Mouse (Mus musculus) CH12.LX (cell line): ENCODE data around the gene Ifitm5.

Source experiments
- CHD2 ChIP-seq: IDR thresholded peaks from 2 replicates; pipeline ENCODE4 v1.6.1; 2011; ENCODE audit warnings: low read length, improper control_type of control experiment
- TCF12 ChIP-seq: IDR thresholded peaks from 2 replicates; pipeline ENCODE4 v1.6.1; 2014; ENCODE audit warnings: low read depth, mild to moderate bottlenecking, inconsistent platforms, low read length, improper control_type of control experiment
- UBTF ChIP-seq: IDR thresholded peaks from 2 replicates; pipeline ENCODE4 v1.6.1; 2012; ENCODE audit warnings: low read depth, mild to moderate bottlenecking, inconsistent platforms, low read length, improper control_type of control experiment, moderate library complexity

DNA sequence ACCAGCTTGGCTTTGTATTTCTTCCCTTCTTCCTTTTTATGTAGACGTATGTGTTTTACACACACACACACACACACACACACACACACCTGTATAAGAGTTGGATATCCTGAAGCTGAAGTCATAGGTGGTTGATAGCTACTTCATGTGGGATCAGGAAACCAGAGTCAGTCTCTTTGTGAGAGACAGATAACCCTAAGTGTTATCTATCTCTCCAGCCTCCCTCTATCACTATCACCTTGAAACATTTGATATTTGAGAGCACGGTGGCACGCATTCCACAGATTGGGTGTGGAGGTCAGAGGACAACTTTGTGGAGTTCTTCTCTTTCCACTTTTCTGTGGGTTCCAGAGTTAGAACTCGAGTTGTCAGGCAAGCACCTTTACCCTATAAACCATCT, 30.2 kb downstream of the Ifitm5 start:
- TF ChIP-seq UBTF (no peak), CHD2 (no peak), TCF12 (no peak)
